Comparison of ENCODE assay signal across 15 mouse cellular contexts in the genomic region with DNA sequence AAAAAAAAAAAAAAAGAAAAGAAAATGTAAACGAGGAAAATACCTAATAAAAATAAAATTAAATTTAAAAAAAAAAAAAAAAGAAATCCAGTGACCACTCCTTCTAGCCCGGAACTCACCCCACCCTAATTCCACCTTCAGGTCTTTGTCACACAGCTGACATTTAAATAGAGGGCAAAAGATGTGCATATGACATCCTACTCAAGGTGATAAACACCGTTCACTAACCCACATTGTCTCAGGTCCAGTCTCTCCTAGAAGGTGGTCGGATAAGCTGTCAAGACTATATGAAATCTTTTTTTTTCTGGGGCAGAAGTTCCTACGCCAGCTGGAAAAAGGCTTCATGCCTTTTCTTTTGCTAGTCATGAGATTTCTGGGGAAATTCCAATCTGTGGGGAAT.
"Had no signal": no experiment of that assay in that cellular context is flagged by ENCODE, and none has a peak within 500 bp of the region (broad histone marks: within the 10 kb centered on the region; RNA-seq: fewer than 3 reads in every experiment).

No protein-coding gene starts in this region.

- DNase-seq: retina, postnatal 1 day; right cerebral cortex, adult 18-20 months; right cerebral cortex, postnatal 14 days; right cerebral cortex, postnatal 25 days; right cerebral cortex, postnatal 4 days; spleen, adult 18-20 months; thymus, adult 18-20 months; thymus, adult 2 months; thymus, postnatal 14 days; thymus, postnatal 25 days; thymus, postnatal 36 days; thymus, postnatal 4 days had no signal

- H3K4me3 ChIP-seq: neural tube, embryonic 15.5 days; stomach, embryonic 15.5 days had no signal

- H3K36me3 ChIP-seq: neural tube, embryonic 15.5 days; stomach, embryonic 15.5 days had no signal

- H3K9ac ChIP-seq: neural tube, embryonic 15.5 days; stomach, embryonic 15.5 days had no signal

- H3K27ac ChIP-seq: neural tube, embryonic 15.5 days; stomach, embryonic 15.5 days; stomach, postnatal 0 days had no signal

- H3K9me3 ChIP-seq: neural tube, embryonic 15.5 days; stomach, embryonic 15.5 days had no signal

- H3K4me1 ChIP-seq: neural tube, embryonic 15.5 days; stomach, embryonic 15.5 days had no signal
